Mouse (Mus musculus): ENCODE data around the gene Gm3286. TPM values are rescaled to one million over a fixed set of nuclear protein-coding genes. Genes with fewer than 3 reads are reported as not detected.
"Not testable (repeated sequence)": the region's sequence is repeated elsewhere in the genome, so short reads cannot be mapped to it uniquely, and the experiment has no call there.

The Gm3286 gene
- total RNA-seq (2014; fragmentation: Nextera tagmentation) (not detected in 2 replicates), total RNA-seq (2017) (not detected in 2 replicates)

- not testable (repeated sequence) for ATAC-seq (replicated peaks; ENCODE audit: poor library complexity, severe bottlenecking)
These were observed at the start of gene Gm3286 for GRCm38 (mm10) chr5:95510458-95510857. Gm3286 (plus strand) TSS chr5:95510758.

Other genes with a start within 250 kb of the Gm3286 start
- not detected in 2 replicates for gene Gm10424, start 238.0 kb upstream of the Gm3286 start, total RNA-seq (2014; fragmentation: Nextera tagmentation)
- gene Gm10424, start 238.0 kb upstream of the Gm3286 start, total RNA-seq (2017): not detected in 2 replicates
- not detected in 2 replicates for gene Gm3259, start 204.8 kb upstream of the Gm3286 start, total RNA-seq (2014; fragmentation: Nextera tagmentation)
- gene Gm3259, start 204.8 kb upstream of the Gm3286 start, total RNA-seq (2017): not detected in 2 replicates
- not detected in 2 replicates for gene D5Ertd577e, start 54.0 kb upstream of the Gm3286 start, total RNA-seq (2014; fragmentation: Nextera tagmentation)
- not detected in 2 replicates for gene D5Ertd577e, start 54.0 kb upstream of the Gm3286 start, total RNA-seq (2017)
- gene Gm7971, start 84.1 kb downstream of the Gm3286 start, total RNA-seq (2014; fragmentation: Nextera tagmentation): not detected in 2 replicates
- not detected in 2 replicates for gene Gm7971, start 84.1 kb downstream of the Gm3286 start, total RNA-seq (2017)
- not detected in 2 replicates for gene Gm7978, start 225.4 kb downstream of the Gm3286 start, total RNA-seq (2014; fragmentation: Nextera tagmentation)
- gene Gm7978, start 225.4 kb downstream of the Gm3286 start, total RNA-seq (2017): not detected in 2 replicates
- not detected in 2 replicates for gene Gm7982, start 231.3 kb downstream of the Gm3286 start, total RNA-seq (2014; fragmentation: Nextera tagmentation)
- gene Gm7982, start 231.3 kb downstream of the Gm3286 start, total RNA-seq (2017): not detected in 2 replicates

Data from granulocyte monocyte progenitor cell, adult 5-6 weeks (primary cell).